Mouse (Mus musculus) kidney, adult 11 months (tissue): ENCODE data around the gene Cx3cl1.

Experiments
- DNase-seq: peaks from one replicate; pipeline ENCODE4 v3.0.0; 2022

Cx3cl1 gene

GRCm38 (mm10) chr8:94771941-94772670, at the start of gene Cx3cl1:
TSS of gene Cx3cl1 (plus strand) at chr8:94772009.
- peak; percentile 91 for DNase-seq

- DNase-seq = no peak
Observed at GRCm38 (mm10) chr8:94725998-94726397, 45.8 kb upstream of the Cx3cl1 start.

GRCm38 (mm10) chr8:94729301-94729700, 42.5 kb upstream of the Cx3cl1 start:
- DNase-seq = no peak

- no peak for DNase-seq
Observed at GRCm38 (mm10) chr8:94733821-94734465, 37.9 kb upstream of the Cx3cl1 start.

GRCm38 (mm10) chr8:94734735-94735350, 37.0 kb upstream of the Cx3cl1 start:
- no peak for DNase-seq

GRCm38 (mm10) chr8:94735426-94736094, 36.2 kb upstream of the Cx3cl1 start:
- DNase-seq = no peak

GRCm38 (mm10) chr8:94739829-94740228, 32.0 kb upstream of the Cx3cl1 start:
- no peak for DNase-seq

GRCm38 (mm10) chr8:94740591-94740990, 31.2 kb upstream of the Cx3cl1 start:
- DNase-seq = no peak

GRCm38 (mm10) chr8:94741726-94742125, 30.1 kb upstream of the Cx3cl1 start:
- DNase-seq = no peak

- no peak for DNase-seq
Observed at GRCm38 (mm10) chr8:94744484-94744883, 27.3 kb upstream of the Cx3cl1 start.

GRCm38 (mm10) chr8:94744972-94745371, 26.8 kb upstream of the Cx3cl1 start:
- no peak for DNase-seq

- no peak for DNase-seq
Observed at GRCm38 (mm10) chr8:94745476-94746184, 26.2 kb upstream of the Cx3cl1 start, which contains the start of gene Ccl22. TSS of gene Ccl22 (plus strand) at chr8:94745590.

- no peak for DNase-seq
Observed at GRCm38 (mm10) chr8:94746832-94747231, 25.0 kb upstream of the Cx3cl1 start.

- no peak for DNase-seq
Observed at GRCm38 (mm10) chr8:94748363-94748762, 23.4 kb upstream of the Cx3cl1 start.

- no peak for DNase-seq
Observed at GRCm38 (mm10) chr8:94749942-94750341, 21.9 kb upstream of the Cx3cl1 start.

- no peak for DNase-seq
Observed at GRCm38 (mm10) chr8:94751023-94751849, 20.6 kb upstream of the Cx3cl1 start.

GRCm38 (mm10) chr8:94754006-94754405, 17.8 kb upstream of the Cx3cl1 start:
- DNase-seq = no peak

- no peak for DNase-seq
Observed at GRCm38 (mm10) chr8:94754486-94754885, 17.3 kb upstream of the Cx3cl1 start.

GRCm38 (mm10) chr8:94767035-94767434, 4.8 kb upstream of the Cx3cl1 start:
- no peak for DNase-seq

- DNase-seq = peak; percentile 68
Observed at GRCm38 (mm10) chr8:94770945-94771344, 864 bp upstream of the Cx3cl1 start.

- DNase-seq = no peak
Observed at GRCm38 (mm10) chr8:94773048-94773447, 1.2 kb downstream of the Cx3cl1 start.

- DNase-seq = no peak
Observed at GRCm38 (mm10) chr8:94773700-94774171, 1.9 kb downstream of the Cx3cl1 start.
